Mouse (Mus musculus) C2C12 (cell line): ENCODE results near the gene Guca2a.
"Not testable (repeated sequence)": the region's sequence is repeated elsewhere in the genome, so short reads cannot be mapped to it uniquely, and the experiment has no call there.

Experiments used
- CEBPB ChIP-seq: IDR thresholded peaks from one replicate; pipeline ENCODE4 v1.6.1; 2011; ENCODE audit warnings: low read depth, mild to moderate bottlenecking, control low read depth, moderate library complexity
- CTCF ChIP-seq: IDR thresholded peaks from one replicate; pipeline ENCODE4 v1.5.1; 2011; ENCODE audit not compliant: control insufficient read depth, insufficient read depth, insufficient read length
- FOSL1 ChIP-seq: IDR thresholded peaks from one replicate; pipeline ENCODE4 v1.8.0; 2011; ENCODE audit warnings: mild to moderate bottlenecking, low read length; ENCODE audit not compliant: poor library complexity, insufficient read depth, severe bottlenecking
- MAX ChIP-seq: IDR thresholded peaks from one replicate; pipeline ENCODE4 v1.6.1; 2011; ENCODE audit warnings: mild to moderate bottlenecking, control low read depth
- MYOD1 ChIP-seq: IDR thresholded peaks from one replicate; pipeline ENCODE4 v1.6.1; 2011; ENCODE audit warnings: low read depth; ENCODE audit not compliant: control insufficient read depth, insufficient read length
- MYOG ChIP-seq: IDR thresholded peaks from one replicate; pipeline ENCODE4 v1.6.1; 2011; ENCODE audit not compliant: control insufficient read depth, insufficient read length; ENCODE audit errors: extremely low read depth
- USF1 ChIP-seq: IDR thresholded peaks from one replicate; pipeline ENCODE4 v1.6.1; 2011; ENCODE audit warnings: low read depth, mild to moderate bottlenecking, control low read depth, moderate library complexity

GRCm38 (mm10) chr4:119628363-119628762, 9.1 kb upstream of the Guca2a start:
- not testable (repeated sequence) for TF ChIP-seq CEBPB, CTCF, MYOD1, MAX, USF1, MYOG, FOSL1
